Mouse (Mus musculus): ENCODE data around the gene Wdr93. TPM values are rescaled to one million over a fixed set of nuclear protein-coding genes. Genes with fewer than 3 reads are reported as not detected.

Wdr93 gene
- total RNA-seq (2021) (under 1 TPM in 1 of 2 experiments, not detected in 1; 0.10 TPM), polyA plus RNA-seq (2012; rRNA removed) (0.20 and 0.31 TPM in 2 replicates)
- long read RNA-seq = 0 reads

GRCm38 (mm10) chr7:79742659-79743536 is at the start of gene Wdr93, which contains the start of gene Pex11a:
Gene Wdr93 (plus strand): TSS chr7:79743163.
Gene Pex11a (minus strand): TSS chr7:79743131.
- Histone ChIP-seq H3K9ac (ENCODE audit: low read depth, low read length) (peak within 1 kb of the TSS; percentile 67), H3K36me3 (ENCODE audit: control insufficient read depth, insufficient read depth, low read length) (no peaks in the 10 kb centered on the region), H3K79me2 (replicated peaks; ENCODE audit: control insufficient read depth, insufficient read depth, low read length) (no peaks in the 10 kb centered on the region), H3K4me3 (peak within 1 kb of the TSS; percentile 73), H3K27ac (peak within 1 kb of the TSS; percentile 65), H3K4me1 (ENCODE audit: control insufficient read depth, insufficient read depth, low read length) (peaks cover 2% of the 10 kb centered on the region; the same call in 1 of the 2 replicates), H3K27me3 (ENCODE audit: control insufficient read depth, insufficient read depth, low read length) (no peaks in the 10 kb centered on the region)
- intact Hi-C loops (cut with DNase I) = no loop called here
- WGBS = 3% methylated on average over 46 of the region's 46 CpGs
- 0 out of 2 replicates have a peak, but pooled peaks have one; percentile 17 for TF ChIP-seq POLR2A (IDR thresholded peaks at IDR 0.05; ENCODE audit: insufficient read depth, low read depth, low read length)
- no peak for TF ChIP-seq CTCF (IDR thresholded peaks at IDR 0.05)
- DNase-seq = peak; percentile 74 to 83

DNA sequence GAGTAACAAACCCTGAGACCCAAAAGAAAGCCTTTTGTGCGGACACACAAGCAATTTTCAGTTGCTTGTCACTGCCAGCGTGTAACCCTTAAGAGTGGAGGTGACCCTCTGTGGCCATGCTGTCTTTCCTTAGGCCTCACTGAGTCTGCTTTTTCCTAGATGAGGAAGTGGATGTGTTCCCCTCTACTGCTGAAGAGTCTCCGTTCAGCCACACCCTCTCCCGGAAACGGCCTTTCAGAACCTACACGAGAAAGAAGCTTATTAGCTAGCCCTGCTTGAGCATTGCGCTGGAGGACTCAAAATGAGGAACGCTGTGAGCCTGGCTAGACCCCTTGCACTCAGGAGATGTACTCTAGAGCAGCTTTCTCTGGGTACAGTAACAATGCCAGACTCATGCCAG is 46.5 kb upstream of the Wdr93 start:
- intact Hi-C loops (cut with DNase I) = no loop called here
- no peaks in the 10 kb centered on the region for H3K27me3 ChIP-seq (ENCODE audit: control insufficient read depth, insufficient read depth, low read length)
- 80% methylated on average over 8 of the region's 8 CpGs for WGBS
- no peaks in the 10 kb centered on the region for H3K4me1 ChIP-seq (ENCODE audit: control insufficient read depth, insufficient read depth, low read length)
- no peaks in the 10 kb centered on the region for H3K79me2 ChIP-seq (replicated peaks; ENCODE audit: control insufficient read depth, insufficient read depth, low read length)
- TF ChIP-seq CTCF (IDR thresholded peaks at IDR 0.05) (no peak), POLR2A (IDR thresholded peaks at IDR 0.05; ENCODE audit: insufficient read depth, low read depth, low read length) (no peak), EP300 (IDR thresholded peaks at IDR 0.05; ENCODE audit: insufficient read depth, low read depth, low read length) (no peak)
- no peak overlapping the region for H3K9ac ChIP-seq (ENCODE audit: low read depth, low read length)
- DNase-seq = no peak
- H3K36me3 ChIP-seq (ENCODE audit: control insufficient read depth, insufficient read depth, low read length) = no peaks in the 10 kb centered on the region
- H3K27ac ChIP-seq = no peak overlapping the region
- no peak overlapping the region for H3K4me3 ChIP-seq

- H3K4me1 ChIP-seq (ENCODE audit: control insufficient read depth, insufficient read depth, low read length) = no peaks in the 10 kb centered on the region
- no peaks in the 10 kb centered on the region for H3K36me3 ChIP-seq (ENCODE audit: control insufficient read depth, insufficient read depth, low read length)
- DNase-seq = no peak
These were observed 40.2 kb upstream of the Wdr93 start for GRCm38 (mm10) chr7:79702755-79703154.

DNA sequence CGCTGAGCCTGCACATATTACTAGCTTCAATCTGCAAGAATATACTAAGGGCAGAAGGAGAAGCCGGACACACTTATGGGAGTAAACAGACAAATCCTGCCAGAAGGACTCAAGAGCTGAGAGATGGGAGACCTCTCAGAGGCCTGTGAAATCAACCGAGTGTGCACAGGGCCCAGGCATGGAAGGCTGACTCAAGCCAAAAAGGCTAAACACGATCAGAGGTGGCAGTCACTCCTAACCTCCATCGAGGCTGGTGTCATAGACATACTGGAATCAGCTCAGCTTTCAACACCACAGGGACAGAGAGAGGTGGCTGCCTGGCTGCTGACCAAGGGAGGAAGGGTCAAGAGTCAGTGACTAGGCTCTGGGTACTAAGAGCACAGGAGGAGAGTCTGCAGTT is 37.8 kb upstream of the Wdr93 start:
- H3K27ac ChIP-seq = no peak overlapping the region
- H3K9ac ChIP-seq (ENCODE audit: low read depth, low read length) = no peak overlapping the region
- H3K4me1 ChIP-seq (ENCODE audit: control insufficient read depth, insufficient read depth, low read length) = no peaks in the 10 kb centered on the region

More at GRCm38 (mm10) chr7:79702755-79703154, 40.2 kb upstream of the Wdr93 start:
- intact Hi-C loops (cut with DNase I) = no loop called here
- no peak for TF ChIP-seq CTCF (IDR thresholded peaks at IDR 0.05)
- WGBS = 70% methylated on average over 16 of the region's 16 CpGs
- Histone ChIP-seq H3K4me3 (no peak overlapping the region), H3K9ac (ENCODE audit: low read depth, low read length) (no peak overlapping the region), H3K27me3 (ENCODE audit: control insufficient read depth, insufficient read depth, low read length) (no peaks in the 10 kb centered on the region), H3K79me2 (replicated peaks; ENCODE audit: control insufficient read depth, insufficient read depth, low read length) (no peaks in the 10 kb centered on the region), H3K27ac (no peak overlapping the region)

DNA sequence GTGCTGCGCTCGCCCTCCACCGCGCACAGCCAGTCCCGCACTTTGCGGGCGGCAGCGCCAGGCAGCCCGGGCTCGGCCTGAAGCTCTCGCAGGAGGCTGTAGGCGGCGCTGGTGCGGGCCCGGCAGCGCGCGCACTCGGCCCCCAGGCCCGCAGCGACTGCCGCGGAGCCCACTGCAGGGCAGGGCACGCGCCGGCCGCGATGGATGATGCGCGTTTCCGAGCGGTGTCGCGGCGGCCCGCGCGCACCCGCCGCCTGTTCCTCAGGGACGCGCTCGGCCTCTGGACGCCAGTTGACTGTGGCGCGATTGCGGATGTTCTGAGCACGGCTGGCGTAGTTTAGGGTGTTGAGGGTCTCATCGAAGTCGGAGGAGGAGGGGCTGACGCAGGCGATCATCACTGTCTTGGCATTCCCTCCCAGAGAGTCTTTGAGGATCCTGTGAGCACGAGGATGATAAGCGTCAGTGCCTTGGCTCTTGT is 32.8 kb upstream of the Wdr93 start:
- no peak overlapping the region for H3K27ac ChIP-seq
- peak overlapping the region; percentile 55; the same call in 1 of the 2 replicates for H3K9ac ChIP-seq (ENCODE audit: low read depth, low read length)
- H3K27me3 ChIP-seq (ENCODE audit: control insufficient read depth, insufficient read depth, low read length) = peaks cover 5% of the 10 kb centered on the region; the same call in 1 of the 2 replicates
- H3K4me1 ChIP-seq (ENCODE audit: control insufficient read depth, insufficient read depth, low read length) = no peaks in the 10 kb centered on the region
- H3K36me3 ChIP-seq (ENCODE audit: control insufficient read depth, insufficient read depth, low read length) = no peaks in the 10 kb centered on the region
- H3K79me2 ChIP-seq (replicated peaks; ENCODE audit: control insufficient read depth, insufficient read depth, low read length) = no peaks in the 10 kb centered on the region
- intact Hi-C loops (cut with DNase I) = no loop called here
- peak; percentile 62 for TF ChIP-seq CTCF (IDR thresholded peaks at IDR 0.05)
- no peak for TF ChIP-seq POLR2A (IDR thresholded peaks at IDR 0.05; ENCODE audit: insufficient read depth, low read depth, low read length)
- H3K4me3 ChIP-seq = peak overlapping the region; percentile 7; the same call in 1 of the 2 replicates
- no peak for DNase-seq
- WGBS = 14% methylated on average over 55 of the region's 55 CpGs

More for the DNA sequence above, 37.8 kb upstream of the Wdr93 start:
- intact Hi-C loops (cut with DNase I) = no loop called here
- 77% methylated on average over 5 of the region's 5 CpGs for WGBS
- Histone ChIP-seq H3K27me3 (ENCODE audit: control insufficient read depth, insufficient read depth, low read length) (peaks cover 3% of the 10 kb centered on the region; the same call in 1 of the 2 replicates), H3K36me3 (ENCODE audit: control insufficient read depth, insufficient read depth, low read length) (no peaks in the 10 kb centered on the region), H3K79me2 (replicated peaks; ENCODE audit: control insufficient read depth, insufficient read depth, low read length) (no peaks in the 10 kb centered on the region), H3K4me3 (no peak overlapping the region)
- TF ChIP-seq CTCF (IDR thresholded peaks at IDR 0.05) (no peak), POLR2A (IDR thresholded peaks at IDR 0.05; ENCODE audit: insufficient read depth, low read depth, low read length) (no peak), EP300 (IDR thresholded peaks at IDR 0.05; ENCODE audit: insufficient read depth, low read depth, low read length) (no peak)
- no peak for DNase-seq

DNA sequence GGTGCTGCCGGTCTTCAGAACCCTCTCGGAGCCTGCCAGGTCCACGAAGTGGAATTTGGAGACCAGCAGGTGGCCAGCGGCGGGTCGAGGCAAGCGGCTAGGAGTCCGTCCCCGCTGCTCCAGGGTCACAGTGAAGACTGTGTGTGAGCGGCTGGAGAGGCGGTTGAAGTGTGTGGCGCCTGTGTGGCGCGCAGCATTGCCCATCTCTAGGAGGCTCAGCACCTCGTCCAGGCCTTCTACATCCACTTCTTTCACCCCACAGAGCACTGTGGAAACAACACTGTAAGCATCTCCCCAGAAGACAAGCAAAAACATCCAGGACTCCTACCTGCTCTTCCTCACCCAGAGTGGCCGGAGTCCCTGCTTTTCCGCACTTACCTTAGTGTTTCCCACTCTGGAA is 32.1 kb upstream of the Wdr93 start:
- H3K9ac ChIP-seq (ENCODE audit: low read depth, low read length) = no peak overlapping the region
- H3K4me3 ChIP-seq = no peak overlapping the region
- H3K36me3 ChIP-seq (ENCODE audit: control insufficient read depth, insufficient read depth, low read length) = no peaks in the 10 kb centered on the region
- H3K27me3 ChIP-seq (ENCODE audit: control insufficient read depth, insufficient read depth, low read length) = peaks cover 5% of the 10 kb centered on the region; the same call in 1 of the 2 replicates
- no peak overlapping the region for H3K27ac ChIP-seq
- no peak for DNase-seq
- no peak for TF ChIP-seq EP300 (IDR thresholded peaks at IDR 0.05; ENCODE audit: insufficient read depth, low read depth, low read length)
- TF ChIP-seq CTCF (IDR thresholded peaks at IDR 0.05) = no peak
- no peak for TF ChIP-seq POLR2A (IDR thresholded peaks at IDR 0.05; ENCODE audit: insufficient read depth, low read depth, low read length)
- no peaks in the 10 kb centered on the region for H3K79me2 ChIP-seq (replicated peaks; ENCODE audit: control insufficient read depth, insufficient read depth, low read length)
- intact Hi-C loops (cut with DNase I) = no loop called here
- 69% methylated on average over 17 of the region's 17 CpGs for WGBS
- no peaks in the 10 kb centered on the region; the same call in 1 of the 2 replicates for H3K4me1 ChIP-seq (ENCODE audit: control insufficient read depth, insufficient read depth, low read length)
